Mouse (Mus musculus) heart, postnatal 0 days (tissue): ENCODE measurements at regions not wholly inside any gene's neighbourhood (a gene's known extent, or its start where the extent isn't known, plus 50 kb on each side); places are given as distances from the start of the nearest gene placed in this dataset.
A peak's percentile ranks its signal among the peaks of the same experiment; 100 is the strongest.

Source experiments
- ATAC-seq: fragments of 200-750 bp; cut with Nextera tagmentation; 2 replicates; pipeline ENCODE4 v1.8.0; 2017; ENCODE audit warnings: low read depth, moderate number of reproducible peaks, moderate library complexity; ENCODE audit not compliant: insufficient read depth
- DNase-seq: peaks from one replicate; pipeline ENCODE4 v3.0.0-alpha.2; 2016; ENCODE audit warnings: low spot score
- H3K27ac ChIP-seq: fragments of 300-500 bp; sonication (generic); 2 replicates; pipeline ENCODE4 v1.5.1; 2014; ENCODE audit warnings: low read depth, mild to moderate bottlenecking
- H3K27me3 ChIP-seq: fragments of 300-500 bp; sonication (generic); 2 replicates; pipeline ENCODE4 v1.6.1; 2014; ENCODE audit warnings: low read length, mixed read lengths; ENCODE audit not compliant: control insufficient read depth, insufficient read depth
- H3K36me3 ChIP-seq: fragments of 300-500 bp; sonication (generic); replicated peaks from 2 replicates; pipeline ENCODE4 v1.6.1; 2014; ENCODE audit warnings: low read length, mixed read lengths; ENCODE audit not compliant: control insufficient read depth, insufficient read depth
- H3K4me1 ChIP-seq: fragments of 300-500 bp; sonication (generic); 2 replicates; pipeline ENCODE4 v1.6.1; 2014; ENCODE audit warnings: antibody characterized with exemption; ENCODE audit not compliant: control insufficient read depth, insufficient read depth
- H3K4me2 ChIP-seq: fragments of 300-500 bp; sonication (generic); 2 replicates; pipeline ENCODE4 v1.6.1; 2014; ENCODE audit warnings: low read depth, mild to moderate bottlenecking, low read length, moderate library complexity
- H3K4me3 ChIP-seq: fragments of 300-500 bp; sonication (generic); 2 replicates; pipeline ENCODE4 v1.5.1; 2014; ENCODE audit warnings: low read depth, low read length
- H3K9ac ChIP-seq: fragments of 300-500 bp; sonication (generic); replicated peaks from 2 replicates; pipeline ENCODE4 v1.6.1; 2014; ENCODE audit warnings: low read depth, low read length, mixed read lengths
- H3K9me3 ChIP-seq: fragments of 300-500 bp; sonication (generic); replicated peaks from 2 replicates; pipeline ENCODE4 v1.6.1; 2016; ENCODE audit warnings: low read length; ENCODE audit not compliant: control insufficient read depth
- CTCF ChIP-seq: IDR thresholded peaks from 2 replicates; pipeline ENCODE4 v1.5.1; 2016; ENCODE audit warnings: antibody characterized with exemption, control low read depth, low read depth
- EP300 ChIP-seq: IDR thresholded peaks from 2 replicates; pipeline ENCODE4 v1.6.1; 2016; ENCODE audit warnings: antibody characterized with exemption, low read depth
- WGBS: fragments of 180-500 bp; shearing (Covaris S2); extraction: QIAGEN DNeasy Blood & Tissue Kit; methylation state at CpG from one replicate; pipeline ENCODE4 v1.1.7; 2014; 5-methylcytosine and 5-hydroxymethylcytosine counted together

GRCm38 (mm10) chr2:168424277-168425099, 143.0 kb upstream of the Kcng1 start:
- Histone ChIP-seq H3K27me3 (peaks cover 6% of the 10 kb centered on the region; the same call in 1 of the 2 replicates), H3K4me3 (no peak overlapping the region), H3K4me2 (no peak overlapping the region), H3K27ac (no peak overlapping the region), H3K4me1 (no peaks in the 10 kb centered on the region), H3K9me3 (no peaks in the 10 kb centered on the region; the same call in 1 of the 2 replicates), H3K9ac (no peak overlapping the region), H3K36me3 (no peaks in the 10 kb centered on the region)
- ATAC-seq, result no peak
- 78% methylated on average over 20 of the region's 20 CpGs for WGBS
- DNase-seq, result no peak
- TF ChIP-seq CTCF, result no peak
- TF ChIP-seq EP300, result no peak

GRCm38 (mm10) chr2:168423551-168423950, 142.0 kb upstream of the Kcng1 start:
- ATAC-seq, result no peak

GRCm38 (mm10) chr2:168415140-168415539, 133.6 kb upstream of the Kcng1 start:
- H3K9ac ChIP-seq, result no peak overlapping the region
- 0 out of 2 replicates have a peak, but pooled peaks cover 4% of the 10 kb centered on the region for H3K27me3 ChIP-seq
- ATAC-seq, result no peak
- no peaks in the 10 kb centered on the region for H3K36me3 ChIP-seq
- no peak for DNase-seq
- TF ChIP-seq EP300 (no peak), CTCF (peak; percentile 22; the same call in 1 of the 2 replicates)
- no peaks in the 10 kb centered on the region for H3K9me3 ChIP-seq
- H3K4me1 ChIP-seq, result no peaks in the 10 kb centered on the region
- 21% methylated on average over 17 of the region's 17 CpGs for WGBS
- no peak overlapping the region for H3K4me3 ChIP-seq
- no peak overlapping the region for H3K4me2 ChIP-seq
- H3K27ac ChIP-seq, result no peak overlapping the region

More at GRCm38 (mm10) chr2:168423551-168423950, 142.0 kb upstream of the Kcng1 start:
- H3K27ac ChIP-seq, result no peak overlapping the region
- TF ChIP-seq EP300 (no peak), CTCF (peak; percentile 31)
- no peak overlapping the region for H3K9ac ChIP-seq
- no peaks in the 10 kb centered on the region; the same call in 1 of the 2 replicates for H3K9me3 ChIP-seq
- H3K4me1 ChIP-seq, result no peaks in the 10 kb centered on the region
- no peak for DNase-seq
- H3K4me3 ChIP-seq, result no peak overlapping the region
- no peaks in the 10 kb centered on the region for H3K36me3 ChIP-seq
- WGBS, result 61% methylated on average over 6 of the region's 6 CpGs
- peaks cover 6% of the 10 kb centered on the region; the same call in 1 of the 2 replicates for H3K27me3 ChIP-seq
- H3K4me2 ChIP-seq, result no peak overlapping the region

GRCm38 (mm10) chr2:168414110-168414872, 132.8 kb upstream of the Kcng1 start:
- DNase-seq (no peak), ATAC-seq (no peak)
- TF ChIP-seq EP300, result no peak
- no peak for TF ChIP-seq CTCF
- WGBS, result 70% methylated on average over 18 of the region's 18 CpGs
- Histone ChIP-seq H3K9me3 (no peaks in the 10 kb centered on the region), H3K9ac (no peak overlapping the region), H3K27ac (no peak overlapping the region), H3K36me3 (no peaks in the 10 kb centered on the region), H3K4me3 (no peak overlapping the region), H3K4me2 (no peak overlapping the region), H3K4me1 (no peaks in the 10 kb centered on the region), H3K27me3 (0 out of 2 replicates have a peak, but pooled peaks cover 4% of the 10 kb centered on the region)

- 0 out of 2 replicates have a peak, but pooled peaks cover 4% of the 10 kb centered on the region for H3K27me3 ChIP-seq
- H3K9me3 ChIP-seq, result no peaks in the 10 kb centered on the region
- no peaks in the 10 kb centered on the region for H3K36me3 ChIP-seq
- no peak overlapping the region for H3K4me3 ChIP-seq
- H3K27ac ChIP-seq, result no peak overlapping the region
- 39% methylated on average over 6 of the region's 6 CpGs for WGBS
- H3K4me2 ChIP-seq, result no peak overlapping the region
- ATAC-seq (no peak), DNase-seq (no peak)
- TF ChIP-seq CTCF, result peak; percentile 42
- no peak for TF ChIP-seq EP300
- no peaks in the 10 kb centered on the region for H3K4me1 ChIP-seq
- no peak overlapping the region for H3K9ac ChIP-seq
Observed at GRCm38 (mm10) chr2:168412853-168413252, 131.3 kb upstream of the Kcng1 start.
